Mouse (Mus musculus) T-helper 2 cell (primary cell): ENCODE measurements around the gene Col18a1.

ENCODE experiments used
- in situ Hi-C: fragments of 300-600 bp; cut with MboI, MseI; formaldehyde crosslinking; loops from one replicate; pipeline ENCODE4 v1.15.1; 2025; ENCODE audit warnings: high pct_unique_total_duplicates

The Col18a1 gene

DNA sequence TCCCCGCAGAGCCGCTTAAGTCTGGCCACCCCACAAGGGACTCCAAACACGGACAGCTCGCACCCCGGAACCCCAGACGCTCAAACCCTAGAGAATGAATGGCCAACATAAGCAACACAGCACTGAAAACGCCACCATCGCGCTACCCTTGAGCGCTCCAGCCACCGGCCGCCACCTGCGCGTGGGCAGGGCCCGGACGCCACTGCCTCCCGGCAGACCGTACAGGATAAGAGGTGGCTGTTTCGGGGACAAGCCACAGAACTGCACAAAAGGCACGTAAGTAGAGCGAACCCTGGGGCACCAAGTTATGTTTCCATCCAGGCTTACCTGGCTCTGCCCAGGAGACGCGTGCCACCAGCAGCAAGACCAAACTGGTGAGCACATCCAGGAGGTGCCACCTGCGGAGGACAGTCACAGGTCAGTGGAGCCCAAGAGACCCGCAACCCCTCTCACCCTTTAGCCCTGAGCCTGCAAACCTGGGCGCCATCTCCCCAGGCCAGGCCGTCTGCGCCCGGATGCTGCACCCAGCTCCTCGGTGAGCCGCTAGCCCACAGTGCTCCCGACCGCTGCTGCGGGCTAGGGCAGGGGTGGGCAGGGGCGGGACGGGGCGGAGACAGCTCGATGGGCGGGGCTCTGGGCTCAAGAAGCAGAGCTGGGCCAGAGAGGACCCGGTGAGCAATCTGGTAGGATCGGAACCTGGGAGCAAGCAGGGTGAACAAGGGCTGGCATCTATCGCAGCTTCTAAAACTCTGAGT lies at the start of gene Col18a1:
TSS of gene Col18a1 (minus strand) at position 586 of the 755 bp plus-strand sequence.
- in situ Hi-C loops, result no loop called here

DNA sequence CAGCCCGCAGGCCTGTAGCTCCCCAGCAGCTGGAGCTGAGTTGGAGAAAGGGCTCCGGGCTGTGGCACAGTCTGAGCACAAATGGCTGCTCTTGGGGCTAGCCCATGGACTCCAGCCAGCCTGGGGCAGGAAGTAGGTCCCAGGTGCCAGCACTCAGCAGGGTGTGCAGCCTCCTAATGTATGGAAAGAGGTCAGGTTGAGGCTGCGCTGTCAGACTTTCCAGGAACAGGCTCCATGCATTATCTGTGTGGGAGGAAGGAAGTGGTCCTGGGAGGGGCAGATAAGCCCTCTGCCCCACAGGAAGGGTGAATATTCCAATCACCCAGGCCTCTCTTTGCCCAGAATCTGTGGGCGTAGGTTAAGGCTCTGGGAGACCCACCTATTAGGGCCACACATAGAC lies 49.3 kb upstream of the Col18a1 start:
- in situ Hi-C loops, result loop anchor here (10.0 kb wide), 1 partner anchor 1051 kb away; no protein-coding TSS in a partner anchor

DNA sequence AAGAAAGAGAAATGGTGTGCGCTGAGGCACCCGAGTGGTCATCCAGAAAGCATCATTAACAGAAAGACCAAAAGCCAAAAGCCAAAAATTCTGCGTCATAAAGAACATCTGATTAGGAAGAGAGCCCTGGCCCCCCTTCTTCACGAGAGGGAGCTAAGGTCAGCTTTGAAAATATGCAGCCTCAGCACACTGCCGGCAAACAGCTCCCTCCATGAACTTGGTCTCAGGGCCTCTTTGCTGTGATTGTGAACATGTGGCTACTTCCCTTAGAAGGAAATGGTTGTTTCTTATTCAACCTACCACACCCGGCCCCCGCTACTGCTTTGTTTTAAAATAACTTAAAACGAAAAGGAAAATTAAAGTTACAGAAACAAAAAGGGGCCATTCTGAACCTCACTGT lies 48.2 kb upstream of the Col18a1 start:
- in situ Hi-C loops, result loop anchor here (10.0 kb wide), 1 partner anchor 1050 kb away; no protein-coding TSS in a partner anchor

DNA sequence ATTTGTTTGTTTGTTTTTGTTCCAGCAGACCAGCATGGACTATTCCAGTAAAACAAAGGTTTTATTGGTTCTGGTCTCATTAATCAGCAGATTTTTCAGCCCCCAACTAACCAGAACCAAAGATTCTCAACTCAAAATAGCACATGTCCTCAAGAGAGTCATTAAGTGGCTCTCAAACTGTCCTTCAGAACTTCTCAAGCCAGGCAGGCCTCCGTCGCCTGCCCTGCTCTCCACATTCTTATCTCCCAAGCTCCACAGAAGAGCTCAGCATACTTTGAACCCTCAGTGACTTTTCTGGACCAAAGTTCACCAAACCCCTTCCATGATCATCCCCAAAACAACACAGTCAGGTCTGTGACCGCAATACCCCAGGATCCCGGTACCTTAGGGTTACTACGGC lies 47.1 kb upstream of the Col18a1 start:
- in situ Hi-C loops, result loop anchor here (10.0 kb wide), 1 partner anchor 1049 kb away; no protein-coding TSS in a partner anchor

DNA sequence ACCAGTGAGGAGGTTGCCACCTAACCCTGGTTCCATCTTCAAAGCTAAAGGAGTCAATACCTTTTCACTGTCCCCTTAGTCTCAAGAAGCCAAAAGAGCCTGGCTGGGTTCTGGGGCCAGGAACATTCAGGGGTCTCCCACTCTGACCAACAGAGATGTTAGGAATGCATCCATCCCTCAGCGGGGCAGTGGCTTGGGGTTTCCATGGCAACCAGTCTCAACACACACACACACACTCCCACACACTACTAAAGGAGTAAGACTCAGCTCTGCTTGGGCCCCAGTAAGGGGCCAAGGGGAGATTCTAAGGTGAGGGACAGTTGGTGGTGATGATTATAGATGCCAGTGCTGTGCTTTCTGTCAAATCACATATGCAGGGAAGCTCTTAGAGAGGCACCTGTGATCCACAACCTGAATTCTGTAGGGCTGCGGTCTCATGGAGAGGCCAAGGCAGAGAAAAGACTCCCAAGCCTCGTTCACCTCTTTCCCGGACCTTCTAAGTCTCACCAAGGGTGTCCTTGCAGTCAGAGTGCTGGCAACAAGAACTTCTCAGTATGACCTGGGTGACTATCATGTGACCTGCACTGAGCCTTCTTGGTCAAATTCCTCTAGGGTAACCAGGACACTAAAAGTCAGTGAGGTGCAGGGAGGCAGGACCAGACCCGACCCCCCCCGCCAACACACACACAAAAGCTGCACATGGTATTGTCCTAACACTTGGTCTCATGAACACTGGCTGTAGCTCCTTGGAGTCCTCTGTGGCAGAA lies 46.2 kb upstream of the Col18a1 start:
- in situ Hi-C loops, result loop anchor here (10.0 kb wide), 1 partner anchor 1048 kb away; no protein-coding TSS in a partner anchor

DNA sequence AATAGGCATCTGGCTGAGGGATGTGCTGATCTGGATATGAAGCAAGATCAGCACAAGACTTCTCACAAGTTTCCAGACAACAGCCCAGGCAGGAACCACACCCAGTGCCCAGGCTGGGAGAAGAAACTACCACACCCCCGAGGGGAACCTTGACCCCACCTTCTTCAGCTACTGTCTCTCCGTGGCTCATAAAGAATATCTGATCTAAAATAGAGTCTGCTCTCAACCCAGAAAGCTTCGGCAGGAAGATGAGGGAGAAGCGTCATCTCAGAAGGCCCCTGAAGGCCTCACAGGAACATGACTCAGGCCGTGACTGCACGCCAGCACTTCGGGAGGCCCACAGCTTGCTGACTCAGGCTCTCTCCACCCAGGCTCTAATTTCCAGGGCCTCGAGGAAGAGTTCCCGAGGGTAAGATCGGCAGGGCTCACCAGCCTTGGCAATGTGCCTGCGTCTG lies 44.8 kb upstream of the Col18a1 start:
- in situ Hi-C loops, result loop anchor here (10.0 kb wide), 1 partner anchor 1046 kb away; no protein-coding TSS in a partner anchor

DNA sequence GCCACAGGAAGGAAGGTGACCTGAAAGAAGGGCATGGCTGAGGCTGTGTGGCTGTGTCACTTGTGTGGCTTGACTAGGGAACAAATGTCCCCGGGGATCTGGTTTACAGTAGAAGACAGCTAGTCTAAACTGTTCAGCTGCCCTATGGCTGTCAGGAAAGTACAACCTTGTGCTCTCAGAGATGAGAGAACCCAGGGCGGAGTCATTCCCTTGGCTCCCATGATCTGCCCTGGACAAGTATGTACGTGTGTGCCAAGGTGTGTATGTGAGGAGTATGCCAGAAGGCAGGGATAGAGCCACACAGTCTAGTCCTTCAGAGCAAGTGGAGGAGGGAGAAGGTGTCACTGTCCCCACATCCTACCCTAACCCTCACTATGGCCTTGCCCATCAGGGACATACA lies 44.3 kb upstream of the Col18a1 start:
- in situ Hi-C loops, result loop anchor here (10.0 kb wide), 1 partner anchor 1046 kb away; no protein-coding TSS in a partner anchor

DNA sequence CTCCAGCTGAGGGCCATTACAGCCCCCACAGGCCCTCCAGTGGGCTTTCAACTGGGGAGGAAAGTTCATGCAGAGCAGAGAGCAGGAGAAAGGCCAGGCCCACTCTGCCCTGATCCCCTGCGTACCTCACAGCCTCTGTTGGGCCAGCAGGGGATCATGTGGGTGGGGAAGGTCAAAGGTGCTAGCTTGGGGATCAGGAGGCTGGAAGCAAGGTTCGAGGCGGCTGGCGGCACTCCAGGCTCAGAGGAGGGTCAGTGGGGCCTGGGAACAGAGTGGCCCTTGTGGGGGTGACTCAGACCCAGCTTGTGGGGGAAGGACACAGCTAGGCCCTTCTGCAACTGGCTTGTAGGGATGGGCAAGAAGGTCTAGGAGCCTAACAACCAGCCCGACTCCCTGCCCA lies 42.9 kb upstream of the Col18a1 start:
- in situ Hi-C loops, result loop anchor here (5.0 kb wide), 1 partner anchor 38 kb away; no protein-coding TSS in a partner anchor

DNA sequence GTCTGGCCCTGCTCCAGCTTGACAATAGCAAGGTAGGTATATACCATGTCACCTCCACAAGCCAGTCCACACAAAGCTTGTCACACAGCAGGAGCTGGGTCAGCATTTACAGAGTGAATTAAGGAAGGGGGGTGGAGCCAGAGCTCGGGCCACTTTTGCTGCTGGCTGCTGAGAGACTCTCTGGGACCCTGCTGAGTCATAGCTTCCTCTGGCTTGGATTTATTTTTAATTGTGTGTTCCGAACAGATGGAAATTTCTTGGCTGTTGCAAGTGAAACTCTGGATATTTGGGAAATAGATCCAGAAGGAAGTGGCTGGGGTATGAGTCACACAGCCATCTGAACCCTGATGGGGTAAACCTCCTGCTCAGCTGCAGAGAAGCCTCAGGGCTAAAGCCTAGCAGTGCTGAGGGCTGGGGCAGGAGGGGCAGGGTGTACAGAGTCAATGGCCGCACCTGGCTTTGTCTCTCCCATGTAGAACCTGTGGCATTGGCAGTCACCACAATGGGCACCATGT lies 40.3 kb upstream of the Col18a1 start:
- in situ Hi-C loops, result loop anchor here (5.0 kb wide), 1 partner anchor 41 kb away; no protein-coding TSS in a partner anchor

DNA sequence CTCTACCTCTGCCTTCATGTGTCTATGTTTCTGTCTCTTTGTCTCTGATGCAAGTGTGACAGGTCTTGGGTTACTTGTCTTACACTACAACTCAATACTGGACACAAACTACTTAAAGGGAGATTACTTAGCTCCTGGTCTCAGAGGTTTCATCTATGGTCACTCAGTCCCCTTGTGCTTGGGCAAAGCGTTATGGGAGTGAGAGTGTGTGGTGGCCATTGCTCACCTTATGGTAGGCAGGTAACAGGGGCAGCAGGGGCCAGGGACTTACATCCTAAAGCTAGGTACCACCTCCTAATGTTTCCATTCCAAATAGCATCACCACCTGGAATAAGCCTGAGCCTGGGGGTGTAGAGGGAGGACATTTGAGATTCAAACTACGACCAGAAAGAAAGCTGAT lies 39.8 kb upstream of the Col18a1 start:
- in situ Hi-C loops, result loop anchor here (5.0 kb wide), 1 partner anchor 41 kb away; no protein-coding TSS in a partner anchor

DNA sequence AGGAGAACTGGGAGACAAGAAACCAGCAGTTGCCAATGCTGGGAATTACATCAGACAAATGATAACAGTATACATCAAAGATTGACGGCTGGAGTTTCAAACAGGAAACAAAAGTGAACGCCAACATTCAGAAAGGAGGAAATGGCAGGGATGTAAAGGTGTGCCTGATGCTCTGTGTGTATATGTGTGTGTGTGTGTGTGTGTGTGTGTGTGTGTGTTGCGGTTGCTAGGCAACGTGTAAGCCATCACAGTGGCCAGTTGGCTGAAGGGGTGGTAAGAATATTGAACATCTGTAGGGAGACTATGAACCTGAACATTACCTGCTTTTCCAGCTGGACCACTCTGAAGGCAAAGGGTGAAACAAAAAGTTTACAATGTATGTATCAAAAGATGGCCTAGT lies 37.6 kb upstream of the Col18a1 start:
- in situ Hi-C loops, result no loop called here

DNA sequence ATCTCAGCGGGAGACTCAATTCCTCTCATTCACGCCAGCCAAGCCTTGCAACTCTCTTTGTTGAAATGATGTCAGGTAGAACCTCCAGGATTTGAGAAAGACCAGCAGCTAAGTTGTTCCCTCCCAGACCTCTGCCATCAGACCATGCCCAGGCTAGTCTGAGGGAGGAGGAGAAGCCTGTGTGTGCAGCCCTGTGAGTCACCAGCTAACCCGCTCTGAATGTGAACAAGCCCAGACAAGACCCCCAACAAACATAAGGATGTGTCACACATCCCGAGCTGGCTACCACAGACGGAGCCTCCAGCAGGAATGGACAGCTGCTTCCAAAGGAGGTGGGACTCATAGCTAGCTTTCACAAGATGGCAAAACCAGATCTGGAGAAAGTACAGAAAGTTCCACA lies 35.6 kb upstream of the Col18a1 start:
- in situ Hi-C loops, result no loop called here

DNA sequence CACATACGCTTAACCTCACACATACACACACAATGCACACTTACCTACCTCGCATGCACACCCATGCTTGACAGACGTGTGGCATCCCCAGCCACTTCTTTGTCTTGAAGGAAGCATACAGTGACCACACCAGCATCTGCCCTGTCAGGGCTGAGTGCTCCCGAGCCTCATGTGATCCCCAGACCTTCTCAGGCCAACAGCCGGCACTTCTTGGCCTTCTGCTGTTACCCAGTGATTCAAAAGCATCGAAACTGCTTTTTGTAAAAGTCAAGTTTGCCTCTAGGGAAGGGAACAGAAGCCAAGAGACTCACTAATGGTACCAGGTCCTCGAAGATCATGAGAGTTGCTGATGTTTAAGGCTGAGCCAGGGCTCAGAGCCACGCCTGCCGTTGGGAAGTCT lies 33.9 kb upstream of the Col18a1 start:
- in situ Hi-C loops, result no loop called here

DNA sequence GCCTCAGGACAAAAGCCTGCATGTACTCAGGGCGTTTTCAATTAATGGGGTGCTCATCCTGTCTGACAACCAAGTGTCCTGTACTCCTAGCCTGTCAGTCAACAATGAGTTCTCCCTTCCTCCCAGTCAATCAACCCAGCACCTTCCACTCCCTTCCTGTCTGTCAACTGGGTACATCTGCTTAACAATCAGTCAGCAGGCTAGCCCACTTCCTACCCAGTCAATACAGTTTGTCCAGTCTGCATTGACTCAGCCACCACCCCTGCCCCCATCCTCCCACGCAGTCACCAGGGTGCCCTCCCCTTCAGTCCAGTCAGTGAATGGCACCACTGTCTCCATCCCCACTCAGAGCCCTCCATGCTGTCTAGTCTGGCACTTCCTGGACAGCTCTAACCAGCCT lies 32.9 kb upstream of the Col18a1 start:
- in situ Hi-C loops, result no loop called here

DNA sequence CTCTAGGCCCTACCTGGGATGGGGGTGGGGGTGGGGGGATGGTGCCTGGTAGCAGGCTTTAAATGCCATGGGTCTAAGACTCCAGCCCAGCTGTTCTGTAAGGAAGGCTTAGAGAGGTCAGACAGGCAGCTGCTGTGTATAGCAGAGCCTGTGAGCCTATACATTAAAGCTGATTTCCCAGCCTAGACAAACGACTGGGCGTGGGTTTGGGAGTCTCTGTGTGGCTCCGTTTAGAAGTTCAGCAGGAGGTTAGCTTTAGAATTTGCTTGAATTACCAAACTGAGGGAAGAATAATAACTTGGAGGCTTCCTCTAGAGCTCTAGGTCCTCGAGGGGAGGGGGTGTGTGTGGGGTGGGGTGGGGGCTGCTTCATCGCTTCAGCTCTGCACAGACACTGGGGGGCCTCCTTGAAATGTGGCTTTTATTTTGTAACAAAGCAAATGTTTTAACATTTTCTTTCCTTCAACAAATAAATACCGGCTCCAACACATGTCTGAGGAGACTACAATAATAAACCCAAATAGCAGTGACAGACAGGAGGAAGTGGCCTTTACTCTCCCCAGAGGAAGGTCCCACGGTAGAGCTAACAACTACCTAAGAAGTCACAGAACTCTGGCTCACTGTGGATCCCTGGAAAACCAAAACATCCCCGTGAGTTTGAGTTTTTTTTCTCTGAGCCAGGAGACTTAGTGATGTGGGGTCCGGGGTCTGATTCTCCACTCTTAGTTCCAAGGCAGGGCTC lies 31.3 kb upstream of the Col18a1 start:
- in situ Hi-C loops, result no loop called here

DNA sequence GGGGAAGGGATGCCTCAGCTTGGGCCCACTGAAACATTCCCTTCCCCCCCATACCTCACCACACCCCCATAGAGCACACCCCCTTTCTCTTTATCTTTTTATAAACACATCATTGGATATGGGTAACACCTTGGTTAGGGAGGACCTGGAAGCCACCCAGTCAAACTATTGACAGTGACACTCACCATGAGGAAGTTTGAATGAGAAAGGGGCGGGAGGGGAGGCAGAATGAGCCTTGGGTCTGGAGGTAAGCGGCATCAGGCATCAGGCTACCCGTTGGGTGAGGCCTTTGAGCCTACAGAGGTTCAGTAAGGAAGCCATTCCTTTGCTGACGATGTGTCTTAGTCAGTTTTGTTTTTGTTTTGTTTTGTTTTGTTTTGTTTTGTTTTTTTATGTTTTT lies 30.3 kb upstream of the Col18a1 start:
- in situ Hi-C loops, result no loop called here

DNA sequence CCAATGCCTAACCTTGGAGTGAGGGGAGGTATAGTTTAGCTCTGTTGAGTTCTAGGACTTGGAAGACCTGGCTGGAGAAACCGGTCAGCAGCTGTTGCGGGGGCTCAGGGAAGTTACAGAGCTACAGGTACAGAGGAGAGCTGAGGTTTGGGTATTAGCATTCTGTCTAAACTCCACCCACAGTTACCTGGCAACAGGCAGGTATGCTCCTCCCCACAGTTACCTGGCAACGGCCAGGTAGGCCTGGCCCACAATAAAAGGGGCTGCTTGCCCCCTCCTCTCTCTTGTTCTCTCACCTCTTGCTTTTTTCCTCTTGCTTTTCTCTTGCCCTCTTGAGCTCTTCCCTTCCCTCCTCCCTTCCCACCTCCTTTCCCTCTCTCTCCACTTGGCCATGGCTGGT lies 29.8 kb upstream of the Col18a1 start:
- in situ Hi-C loops, result no loop called here

DNA sequence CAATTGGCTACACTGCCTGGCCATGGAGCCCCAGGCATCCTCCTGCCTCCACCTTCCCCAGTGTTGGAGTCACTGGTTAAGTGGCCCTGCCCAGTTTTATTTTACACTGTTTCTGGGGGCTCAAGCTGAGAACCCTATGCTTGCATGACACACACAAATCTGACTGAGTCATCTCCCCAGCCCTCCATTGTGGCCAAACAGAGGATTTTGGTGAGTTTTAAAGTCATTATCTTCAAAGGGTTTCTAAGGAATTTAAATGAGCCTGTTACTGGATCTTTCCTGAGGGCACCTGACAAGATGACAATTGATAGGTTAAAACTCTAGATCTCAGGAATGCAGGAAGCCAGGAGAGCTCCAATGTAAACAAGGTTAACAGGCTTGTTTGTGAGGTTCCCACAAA lies 27.1 kb upstream of the Col18a1 start:
- in situ Hi-C loops, result no loop called here

DNA sequence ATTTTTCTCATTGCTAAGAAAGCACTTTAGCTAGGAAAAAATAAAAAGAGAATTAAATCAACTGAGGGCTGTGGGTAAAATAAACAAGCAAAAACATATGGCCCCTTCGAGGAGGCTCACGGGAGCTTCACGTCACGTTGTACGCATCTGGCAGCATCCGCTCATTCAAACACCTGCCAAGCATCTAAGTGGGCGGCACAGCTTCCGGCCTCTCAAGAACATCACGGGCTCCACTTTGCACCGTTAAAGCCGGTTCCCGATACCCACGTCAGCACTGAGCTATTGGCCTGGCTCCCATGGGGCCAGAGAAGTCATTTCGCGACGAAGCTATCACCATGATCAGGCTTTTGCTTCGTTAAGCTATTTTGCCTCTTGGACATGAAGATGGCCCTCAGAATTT lies 26.4 kb upstream of the Col18a1 start:
- in situ Hi-C loops, result no loop called here

DNA sequence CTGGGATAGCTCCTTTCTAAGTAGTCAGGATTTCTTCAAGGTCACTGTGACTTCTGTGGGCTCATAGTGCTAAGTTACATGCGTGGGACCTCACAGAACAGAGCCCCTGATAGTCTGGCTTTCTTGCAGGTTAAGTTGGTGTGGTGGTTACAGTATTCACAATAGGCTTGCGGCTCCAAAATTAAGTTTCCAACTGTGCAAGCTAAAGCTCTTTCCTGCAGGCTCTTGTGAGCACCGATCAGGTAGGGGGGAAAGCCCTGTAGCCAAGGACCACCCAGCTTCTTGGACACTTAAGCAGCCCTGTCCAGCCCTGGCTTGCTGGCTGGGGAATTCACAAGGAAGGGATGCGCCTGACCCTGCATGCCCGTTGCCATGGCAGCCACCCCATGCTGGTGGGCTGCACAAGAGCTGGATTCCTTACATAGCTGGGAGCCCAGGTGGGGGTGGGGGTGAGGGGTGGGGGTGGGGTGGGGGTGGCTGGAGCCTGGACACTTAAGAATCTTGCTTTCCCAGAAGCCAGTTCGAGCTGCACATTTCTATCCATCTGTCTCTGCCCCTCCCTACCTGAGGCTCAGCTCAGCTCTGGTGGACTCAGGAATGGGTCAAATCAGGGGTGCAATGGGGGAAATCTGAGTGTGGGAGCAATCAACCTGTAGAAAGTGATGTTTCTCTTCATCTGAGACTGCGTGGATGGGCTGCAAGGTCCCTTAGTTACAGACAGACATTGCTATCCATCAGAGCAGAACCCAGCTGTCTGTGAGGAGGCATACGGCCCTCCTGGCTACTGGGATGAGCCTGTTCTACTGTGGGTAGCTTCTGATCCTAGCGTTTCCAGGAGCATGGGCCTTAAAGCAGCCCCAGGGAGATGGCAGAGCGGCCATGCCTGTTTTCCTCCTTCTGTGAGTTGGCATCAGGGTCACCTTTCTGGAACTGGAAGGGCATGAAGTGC lies 24.9 kb upstream of the Col18a1 start:
- in situ Hi-C loops, result no loop called here
